Mouse (Mus musculus) liver, adult (tissue): Measurements from ENCODE around the gene Stac2.

Experiments used
- GATA4 ChIP-seq: IDR thresholded peaks from 2 replicates; pipeline ENCODE4 v1.6.1; 2014; ENCODE audit warnings: mild to moderate bottlenecking, low read length; ENCODE audit not compliant: insufficient replicate concordance

Gene Stac2

DNA sequence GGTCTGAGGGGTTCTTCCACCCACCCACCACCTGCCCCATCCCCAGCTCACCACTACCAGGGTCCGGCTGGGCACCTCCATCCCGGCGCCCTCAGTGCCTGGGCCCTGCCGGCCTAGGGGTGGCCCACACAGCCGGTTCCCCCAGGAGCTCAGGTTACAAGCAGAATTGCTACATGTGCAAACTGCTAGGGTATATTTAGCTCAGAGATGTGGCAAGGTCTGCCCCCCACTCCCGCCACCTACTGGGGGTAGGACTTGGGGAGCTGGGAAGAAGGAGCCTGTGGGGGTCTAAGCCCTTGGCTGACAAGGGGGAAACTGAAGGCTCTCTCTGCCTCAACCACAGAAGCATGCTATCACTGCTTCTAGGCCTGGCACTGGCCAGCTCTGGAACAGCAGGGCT lies 35.0 kb downstream of the Stac2 start:
- no peak for TF ChIP-seq GATA4

- TF ChIP-seq GATA4, result no peak
Measured at GRCm38 (mm10) chr11:98016824-98017223, 36.4 kb downstream of the Stac2 start.

DNA sequence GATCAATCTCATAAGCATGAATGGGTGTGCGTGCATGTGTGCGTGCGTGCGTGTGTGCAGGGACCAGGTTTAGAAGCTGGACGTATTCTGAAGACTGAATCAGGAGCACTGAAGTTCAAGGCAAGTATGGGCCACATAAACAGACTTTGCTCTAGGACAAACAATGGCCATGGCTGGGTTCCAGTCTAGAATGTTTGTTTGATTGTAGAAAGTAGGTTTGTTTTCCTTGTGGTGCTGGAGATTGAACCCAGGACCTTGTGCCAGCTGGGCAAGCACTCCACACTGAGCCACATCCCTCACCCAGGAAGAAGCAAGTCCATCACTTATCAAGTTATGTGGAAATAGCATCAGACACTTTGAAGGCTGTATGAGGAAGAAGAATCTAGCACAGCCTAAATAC lies 37.1 kb downstream of the Stac2 start:
- TF ChIP-seq GATA4, result no peak

GRCm38 (mm10) chr11:98012831-98013230 lies 40.4 kb downstream of the Stac2 start:
- no peak for TF ChIP-seq GATA4

- no peak for TF ChIP-seq GATA4
Measured at GRCm38 (mm10) chr11:98011716-98012115, 41.5 kb downstream of the Stac2 start.

DNA sequence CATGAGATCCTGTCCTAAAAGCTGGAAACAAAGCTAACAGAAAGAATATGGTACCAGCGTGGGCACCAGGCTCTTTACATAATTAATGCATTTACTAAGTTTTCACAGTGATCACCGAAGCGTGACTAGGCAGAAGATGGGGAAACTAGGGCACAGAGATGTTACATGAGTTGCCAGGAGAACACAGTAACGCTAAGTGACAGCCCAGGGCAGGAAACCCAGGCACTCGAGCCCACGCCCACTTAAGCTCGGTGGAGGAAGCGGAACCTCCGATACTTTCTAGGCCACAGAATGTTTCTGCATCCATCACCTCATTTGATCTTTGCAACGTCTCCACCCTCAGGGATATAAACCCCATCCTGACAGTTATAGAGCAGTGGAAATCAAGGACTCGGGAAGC lies 45.2 kb downstream of the Stac2 start:
- TF ChIP-seq GATA4, result no peak

- TF ChIP-seq GATA4, result no peak
Measured at GRCm38 (mm10) chr11:98005686-98006085, 47.6 kb downstream of the Stac2 start.

DNA sequence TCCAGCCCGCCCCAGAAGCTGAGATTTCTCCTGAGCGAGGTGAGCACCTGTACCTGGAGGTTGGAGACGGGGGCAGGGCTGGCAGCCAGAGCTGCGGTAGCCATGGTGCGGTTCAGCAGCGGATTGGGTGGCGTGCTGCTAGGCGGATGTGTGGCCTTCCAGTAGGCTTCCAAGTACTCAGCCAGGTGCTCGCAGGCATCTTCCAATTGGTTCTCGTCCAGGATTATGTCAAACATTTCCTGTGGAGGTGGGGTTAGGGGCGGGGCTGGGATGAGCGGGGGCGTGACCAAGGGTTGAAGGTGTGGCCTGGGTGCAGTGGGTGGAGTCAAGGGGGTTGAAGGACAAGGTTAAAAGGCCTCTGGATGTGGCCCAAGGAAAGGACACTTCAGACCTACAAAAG lies 48.2 kb downstream of the Stac2 start:
- no peak for TF ChIP-seq GATA4

DNA sequence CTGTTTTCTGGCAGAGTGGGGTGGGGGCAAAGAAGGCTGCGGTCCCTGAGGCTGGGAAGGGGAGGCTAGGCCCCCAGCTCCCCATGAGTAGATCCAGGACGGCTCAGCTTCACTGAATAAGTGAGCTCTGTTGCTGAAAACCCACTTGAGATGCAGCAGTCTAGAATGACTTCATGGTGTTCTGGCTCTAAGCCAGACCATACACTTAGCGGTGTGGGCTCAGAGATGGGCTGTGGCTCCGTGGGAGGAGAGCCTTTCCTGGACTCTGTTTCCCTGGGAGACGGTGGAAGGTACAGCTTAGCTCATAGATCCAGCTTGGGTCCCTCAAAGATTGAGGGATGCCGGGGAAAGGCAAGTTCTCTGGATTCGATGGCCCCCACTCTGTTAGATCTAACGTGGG lies 49.1 kb downstream of the Stac2 start:
- no peak for TF ChIP-seq GATA4

- TF ChIP-seq GATA4, result no peak
Measured at GRCm38 (mm10) chr11:98003171-98003671, 50.0 kb downstream of the Stac2 start.

DNA sequence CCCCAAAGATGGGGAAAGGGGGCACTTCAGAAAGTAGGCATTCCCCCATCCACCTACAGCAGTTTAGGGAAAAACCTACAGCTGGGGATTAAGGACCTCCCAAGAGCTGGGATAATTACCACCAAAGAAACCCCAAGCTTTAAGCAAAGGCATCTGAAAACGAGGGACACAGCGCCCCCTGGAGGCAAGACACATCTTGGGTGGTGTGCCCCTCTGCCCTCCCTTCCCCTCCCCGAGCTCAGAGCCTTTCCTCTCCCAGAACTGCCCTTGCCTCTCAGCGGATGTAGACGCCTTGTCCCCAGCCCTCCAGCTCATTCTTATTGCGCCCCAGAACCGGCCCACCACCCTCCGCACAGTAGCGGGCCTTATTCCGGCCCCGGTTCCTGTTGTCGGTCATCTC lies 50.6 kb downstream of the Stac2 start:
- no peak for TF ChIP-seq GATA4

GRCm38 (mm10) chr11:98001986-98002385 lies 51.3 kb downstream of the Stac2 start:
- no peak for TF ChIP-seq GATA4

DNA sequence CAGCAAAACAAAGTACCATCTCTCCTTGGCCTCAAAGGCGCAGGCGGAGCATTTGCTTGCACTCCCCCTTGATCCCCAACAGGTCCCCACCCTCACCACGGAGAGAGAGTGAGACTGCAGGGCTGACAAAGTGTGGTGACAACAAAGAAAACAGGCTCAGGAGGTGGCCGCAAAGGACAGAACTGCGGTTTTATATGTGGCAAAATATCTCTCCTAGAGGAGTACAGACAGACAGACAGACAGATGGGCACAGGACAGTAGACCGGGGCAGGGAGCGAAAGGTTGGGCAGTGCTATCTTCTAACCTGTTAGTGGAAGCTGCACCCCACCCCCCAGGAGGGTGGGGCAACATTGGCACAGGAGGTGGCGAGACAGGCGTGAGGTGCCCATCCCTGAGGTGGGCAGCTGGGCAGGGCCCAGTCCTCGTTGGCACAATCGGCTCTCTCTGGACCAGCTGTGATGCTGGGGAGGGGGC lies 51.9 kb downstream of the Stac2 start:
- TF ChIP-seq GATA4, result no peak

- no peak for TF ChIP-seq GATA4
Measured at GRCm38 (mm10) chr11:98000378-98001140, 52.7 kb downstream of the Stac2 start.

- no peak for TF ChIP-seq GATA4
Measured at GRCm38 (mm10) chr11:97999748-98000147, 53.5 kb downstream of the Stac2 start.

DNA sequence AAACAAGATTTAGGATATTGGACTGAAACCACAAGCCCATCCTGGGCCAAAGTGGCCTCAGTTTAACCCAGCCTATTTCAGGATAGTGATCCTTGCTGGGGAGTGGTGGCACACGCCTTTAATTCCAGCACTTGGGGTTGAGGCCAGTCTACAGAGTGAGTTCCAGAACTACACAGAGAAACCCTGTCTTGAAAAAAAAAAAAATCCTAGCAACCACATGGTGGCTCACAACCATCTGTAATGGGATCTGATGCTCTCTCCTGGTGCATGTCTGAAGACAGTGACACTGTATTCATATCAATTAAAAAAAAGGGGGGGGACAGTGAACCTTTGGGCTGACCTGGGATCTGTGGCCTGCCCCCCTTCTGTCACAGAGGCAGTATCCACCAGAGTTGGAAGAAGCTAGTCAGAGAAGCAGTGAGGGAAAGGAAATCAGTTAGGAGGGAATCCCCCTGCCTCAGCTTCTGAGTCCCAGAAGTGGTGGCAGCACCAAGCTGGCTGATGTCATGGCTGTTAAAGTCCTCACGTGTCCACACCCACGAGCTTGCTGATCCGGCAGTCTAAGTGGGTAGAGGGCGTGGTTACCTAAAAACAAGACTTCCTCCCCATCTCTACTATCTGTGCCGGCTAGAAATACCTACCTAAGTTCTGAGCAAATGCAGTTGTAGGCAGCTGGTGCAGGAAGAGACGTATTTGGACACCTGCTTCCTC lies 54.2 kb downstream of the Stac2 start:
- TF ChIP-seq GATA4, result no peak
